Mouse (Mus musculus) cerebellum, postnatal 10 days (tissue): ENCODE data around the gene Zfp467.

Experiments used
- DNase-seq, 2 experiments: peaks; one replicate each; pipeline ENCODE4 v3.0.0; 2021; ENCODE audit warnings: mixed read lengths in 2 of 2

The Zfp467 gene

GRCm38 (mm10) chr6:48439654-48440053 is 6.0 kb downstream of the Zfp467 start:
- DNase-seq: no peak

- peak; percentile 56 to 78 for DNase-seq
These were observed 7.0 kb downstream of the Zfp467 start for GRCm38 (mm10) chr6:48438475-48439125.

GRCm38 (mm10) chr6:48437679-48438376 is 7.8 kb downstream of the Zfp467 start:
- peak in 1 of 2 experiments; percentile 59 for DNase-seq

GRCm38 (mm10) chr6:48435706-48436349 is 9.8 kb downstream of the Zfp467 start:
- no peak for DNase-seq

GRCm38 (mm10) chr6:48435111-48435510 is 10.5 kb downstream of the Zfp467 start:
- no peak for DNase-seq

- DNase-seq: no peak
These were observed 11.0 kb downstream of the Zfp467 start for GRCm38 (mm10) chr6:48434651-48435050.

- no peak for DNase-seq
These were observed 12.5 kb downstream of the Zfp467 start for GRCm38 (mm10) chr6:48432893-48433816.

GRCm38 (mm10) chr6:48430748-48431147 is 14.9 kb downstream of the Zfp467 start:
- DNase-seq: peak in 1 of 2 experiments; percentile 42

GRCm38 (mm10) chr6:48428769-48429557 is 16.7 kb downstream of the Zfp467 start:
- DNase-seq: no peak

GRCm38 (mm10) chr6:48426956-48427355 is 18.7 kb downstream of the Zfp467 start:
- no peak for DNase-seq

- peak; percentile 37 to 53 for DNase-seq
These were observed 21.6 kb downstream of the Zfp467 start for GRCm38 (mm10) chr6:48424074-48424473.

- peak; percentile 67 to 73 for DNase-seq
These were observed 22.3 kb downstream of the Zfp467 start for GRCm38 (mm10) chr6:48423336-48423735.

- peak in 1 of 2 experiments; percentile 21 for DNase-seq
These were observed 25.0 kb downstream of the Zfp467 start for GRCm38 (mm10) chr6:48420647-48421046.

- DNase-seq: no peak
These were observed 29.1 kb downstream of the Zfp467 start for GRCm38 (mm10) chr6:48416486-48416885.

- DNase-seq: no peak
These were observed 30.0 kb downstream of the Zfp467 start for GRCm38 (mm10) chr6:48415636-48416035.

GRCm38 (mm10) chr6:48414886-48415285 is 30.7 kb downstream of the Zfp467 start:
- DNase-seq: no peak

- no peak for DNase-seq
These were observed 32.5 kb downstream of the Zfp467 start for GRCm38 (mm10) chr6:48413081-48413480.

- no peak for DNase-seq
These were observed 33.0 kb downstream of the Zfp467 start for GRCm38 (mm10) chr6:48412662-48413061.

GRCm38 (mm10) chr6:48412147-48412546 is 33.5 kb downstream of the Zfp467 start:
- DNase-seq: no peak

- DNase-seq: no peak
These were observed 34.2 kb downstream of the Zfp467 start for GRCm38 (mm10) chr6:48411193-48412092.

- no peak for DNase-seq
These were observed 35.1 kb downstream of the Zfp467 start for GRCm38 (mm10) chr6:48410551-48410950.
